Mouse (Mus musculus) lung, postnatal 0 days (tissue): ENCODE measurements at regions not wholly inside any gene's neighbourhood (a gene's known extent, or its start where the extent isn't known, plus 50 kb on each side); places are given as distances from the start of the nearest gene placed in this dataset.

Experiments
- ATAC-seq: fragments of 200-750 bp; cut with Nextera tagmentation; 2 replicates; pipeline ENCODE4 v1.8.0; 2017; ENCODE audit warnings: moderate library complexity
- DNase-seq: peaks from one replicate; pipeline ENCODE4 v3.0.0-alpha.2; 2016; ENCODE audit warnings: low spot score
- H3K27ac ChIP-seq: fragments of 300-500 bp; sonication (generic); 2 replicates; pipeline ENCODE4 v1.5.1; 2014; ENCODE audit warnings: antibody characterized with exemption, mild to moderate bottlenecking, low read length, mixed read lengths
- H3K27me3 ChIP-seq: fragments of 300-500 bp; sonication (generic); replicated peaks from 2 replicates; pipeline ENCODE4 v1.6.1; 2014; ENCODE audit warnings: low read length, mixed read lengths; ENCODE audit not compliant: insufficient read depth
- H3K36me3 ChIP-seq: fragments of 300-500 bp; sonication (generic); 2 replicates; pipeline ENCODE4 v1.6.1; 2014; ENCODE audit warnings: low read length, mixed read lengths; ENCODE audit not compliant: insufficient read depth
- H3K4me1 ChIP-seq: fragments of 300-500 bp; sonication (generic); 2 replicates; pipeline ENCODE4 v1.6.1; 2014; ENCODE audit warnings: antibody characterized with exemption, low read depth, low read length, mixed read lengths; ENCODE audit not compliant: insufficient read depth
- H3K4me2 ChIP-seq: fragments of 300-500 bp; sonication (generic); replicated peaks from 2 replicates; pipeline ENCODE4 v1.6.1; 2014; ENCODE audit warnings: low read depth, mild to moderate bottlenecking, low read length, moderate library complexity, mixed read lengths
- H3K4me3 ChIP-seq: fragments of 300-500 bp; sonication (generic); 2 replicates; pipeline ENCODE4 v1.5.1; 2014; ENCODE audit warnings: low read depth, low read length
- H3K9ac ChIP-seq: fragments of 300-500 bp; sonication (generic); replicated peaks from 2 replicates; pipeline ENCODE4 v1.6.1; 2014; ENCODE audit warnings: low read depth, mild to moderate bottlenecking
- H3K9me3 ChIP-seq: fragments of 300-500 bp; sonication (generic); 2 replicates; pipeline ENCODE4 v1.6.1; 2016; ENCODE audit warnings: low read length, mixed read lengths
- CTCF ChIP-seq: IDR thresholded peaks from 2 replicates; pipeline ENCODE4 v1.5.1; 2016; ENCODE audit warnings: antibody characterized with exemption, mild to moderate bottlenecking
- EP300 ChIP-seq: IDR thresholded peaks from 2 replicates; pipeline ENCODE4 v1.6.1; 2016; ENCODE audit warnings: antibody characterized with exemption, mild to moderate bottlenecking, control low read depth
- WGBS: fragments of 180-500 bp; shearing (Covaris S2); extraction: QIAGEN DNeasy Blood & Tissue Kit; methylation state at CpG from one replicate; pipeline ENCODE4 v1.1.7; 2014; 5-methylcytosine and 5-hydroxymethylcytosine counted together

DNA sequence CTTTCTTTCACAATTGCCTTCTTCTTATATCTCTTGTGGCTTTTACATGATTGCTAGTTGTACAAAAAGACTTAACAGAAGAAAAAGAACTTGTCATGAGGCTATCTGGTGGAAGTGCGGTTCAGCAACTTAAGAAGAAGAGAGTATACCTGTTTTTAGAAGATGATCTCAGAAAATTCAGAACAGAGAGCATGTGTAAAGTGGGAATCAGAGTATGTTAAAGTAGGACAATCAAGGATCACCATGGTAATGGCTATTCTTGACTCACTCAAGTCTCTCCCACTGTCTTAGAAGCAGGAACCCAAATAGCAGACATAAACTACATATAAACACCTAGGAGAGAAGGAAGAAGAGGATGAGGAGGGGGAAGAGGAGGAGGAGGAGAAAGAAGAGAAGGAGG is 857.9 kb upstream of the Nr2f1 start:
- Histone ChIP-seq H3K4me1 (no peaks in the 10 kb centered on the region), H3K36me3 (no peaks in the 10 kb centered on the region), H3K27me3 (no peaks in the 10 kb centered on the region), H3K4me2 (no peak overlapping the region), H3K27ac (no peak overlapping the region), H3K4me3 (no peak overlapping the region), H3K9me3 (no peaks in the 10 kb centered on the region), H3K9ac (no peak overlapping the region)
- ATAC-seq (no peak), DNase-seq (no peak)
- TF ChIP-seq EP300: no peak
- no peak for TF ChIP-seq CTCF
- WGBS: 88% methylated on average over 1 of the region's 1 CpGs

DNA sequence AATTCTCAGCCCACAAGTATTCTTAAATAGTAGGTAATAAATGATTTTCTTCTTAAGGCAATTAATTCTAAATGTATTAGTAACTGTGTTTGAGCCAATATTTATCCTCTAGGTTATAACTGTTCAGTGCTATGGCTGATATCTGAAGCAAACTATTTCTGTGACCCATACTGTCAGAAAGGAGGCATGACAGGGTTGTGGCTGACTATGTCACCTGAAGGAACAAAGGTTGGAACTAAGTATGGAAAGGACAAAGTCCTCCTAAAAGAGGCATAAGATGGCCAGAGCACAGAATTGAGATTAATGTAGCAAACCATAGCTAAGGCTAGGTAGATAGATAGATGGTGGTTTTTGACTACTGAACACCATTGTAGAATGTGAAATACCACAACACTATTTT is 854.9 kb upstream of the Nr2f1 start:
- DNase-seq (no peak), ATAC-seq (no peak)
- TF ChIP-seq EP300 (no peak), CTCF (no peak)
- Histone ChIP-seq H3K9me3 (no peaks in the 10 kb centered on the region), H3K27me3 (no peaks in the 10 kb centered on the region), H3K36me3 (no peaks in the 10 kb centered on the region), H3K9ac (no peak overlapping the region), H3K4me1 (no peaks in the 10 kb centered on the region), H3K4me3 (no peak overlapping the region), H3K27ac (no peak overlapping the region), H3K4me2 (no peak overlapping the region)

DNA sequence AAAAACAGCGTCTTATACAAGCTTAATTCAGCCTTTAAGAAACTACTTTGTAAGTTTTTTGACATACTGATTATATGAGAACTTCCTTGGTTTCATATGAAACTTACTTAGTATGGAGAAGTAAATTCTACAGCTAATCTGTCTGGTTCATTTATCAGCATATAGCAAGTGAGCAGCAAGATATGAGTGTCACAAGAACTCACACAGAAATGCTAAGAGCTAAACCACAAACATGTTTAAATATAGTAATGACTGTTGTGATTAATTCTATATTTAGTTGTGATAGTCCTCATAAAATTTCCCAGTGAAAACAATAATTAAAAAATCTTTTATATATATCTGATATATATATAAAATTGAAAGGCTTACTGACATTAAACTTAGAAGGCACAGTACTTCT is 853.9 kb upstream of the Nr2f1 start:
- no peak for TF ChIP-seq EP300
- no peak for TF ChIP-seq CTCF
- Histone ChIP-seq H3K27me3 (no peaks in the 10 kb centered on the region), H3K9ac (no peak overlapping the region), H3K36me3 (no peaks in the 10 kb centered on the region), H3K4me3 (no peak overlapping the region), H3K4me2 (no peak overlapping the region), H3K27ac (no peak overlapping the region), H3K9me3 (no peaks in the 10 kb centered on the region), H3K4me1 (no peaks in the 10 kb centered on the region)
- DNase-seq (no peak), ATAC-seq (no peak)
- 70% methylated on average over 1 of the region's 1 CpGs for WGBS

DNA sequence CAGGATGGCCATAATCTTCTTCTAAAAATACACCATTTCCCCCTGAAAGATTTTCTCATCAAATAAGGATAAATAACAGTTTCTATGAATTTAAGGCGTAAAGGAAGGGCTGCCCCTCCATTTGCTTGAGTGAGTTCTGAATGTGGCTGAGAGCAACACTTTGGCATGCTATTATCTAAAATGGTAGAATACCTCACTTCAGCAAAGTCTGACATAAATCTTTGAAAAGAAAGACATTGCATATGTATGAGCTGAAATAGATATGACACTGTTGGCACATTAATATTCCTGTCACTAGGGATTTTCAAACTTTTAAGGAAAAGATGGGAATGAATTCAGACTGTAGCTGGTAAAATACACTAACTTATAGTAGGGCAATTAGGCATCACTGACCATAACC is 847.7 kb upstream of the Nr2f1 start:
- Histone ChIP-seq H3K9ac (no peak overlapping the region), H3K9me3 (no peaks in the 10 kb centered on the region), H3K4me2 (no peak overlapping the region), H3K27me3 (no peaks in the 10 kb centered on the region), H3K27ac (no peak overlapping the region), H3K36me3 (no peaks in the 10 kb centered on the region), H3K4me3 (no peak overlapping the region), H3K4me1 (no peaks in the 10 kb centered on the region)
- TF ChIP-seq EP300: no peak
- WGBS: 83% methylated on average over 1 of the region's 1 CpGs
- no peak for DNase-seq
- no peak for ATAC-seq

DNA sequence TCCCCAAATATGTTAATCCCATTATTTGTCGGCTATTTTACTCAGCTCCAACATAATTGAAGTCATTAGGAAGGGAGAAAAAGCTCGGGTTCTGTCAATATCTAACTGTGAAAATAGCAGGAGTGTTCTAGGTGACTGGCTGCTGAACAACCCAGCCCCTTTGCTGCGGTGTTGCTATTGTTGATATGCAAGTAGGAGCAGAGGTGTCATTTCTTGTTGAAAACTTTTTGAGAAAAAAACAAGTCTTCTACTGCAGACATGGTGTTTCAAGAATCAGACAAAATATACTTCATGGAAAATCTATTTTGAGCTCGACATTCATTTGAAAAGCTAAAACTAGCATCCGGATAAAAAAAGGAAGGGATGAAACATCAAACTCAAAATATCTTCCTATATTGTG is 845.1 kb upstream of the Nr2f1 start:
- ATAC-seq (no peak), DNase-seq (no peak)
- Histone ChIP-seq H3K4me1 (no peaks in the 10 kb centered on the region), H3K9me3 (no peaks in the 10 kb centered on the region), H3K36me3 (no peaks in the 10 kb centered on the region), H3K9ac (no peak overlapping the region), H3K4me2 (no peak overlapping the region), H3K27ac (no peak overlapping the region), H3K4me3 (no peak overlapping the region), H3K27me3 (no peaks in the 10 kb centered on the region)
- 54% methylated on average over 5 of the region's 5 CpGs for WGBS
- TF ChIP-seq EP300: no peak
- TF ChIP-seq CTCF: no peak

DNA sequence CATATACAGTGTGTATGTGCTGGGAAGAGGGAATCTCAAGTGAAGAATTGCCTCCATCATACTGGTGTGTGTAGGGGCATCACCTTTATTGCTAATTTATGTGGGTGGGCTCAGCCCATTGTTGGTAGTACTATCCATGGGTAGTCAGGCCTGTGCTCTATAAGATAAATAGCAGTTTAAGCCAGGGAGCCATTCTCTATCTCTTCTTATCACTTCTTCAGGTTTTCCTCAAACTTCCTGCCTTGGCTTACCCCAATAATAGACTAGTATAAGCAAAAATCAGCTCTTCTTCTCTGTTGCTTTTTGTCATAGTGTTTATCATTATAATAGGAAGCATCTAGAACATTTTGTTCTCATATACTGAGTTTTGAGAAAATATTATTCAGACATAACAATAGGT is 838.3 kb upstream of the Nr2f1 start:
- Histone ChIP-seq H3K4me3 (no peak overlapping the region), H3K27me3 (no peaks in the 10 kb centered on the region), H3K27ac (no peak overlapping the region), H3K36me3 (no peaks in the 10 kb centered on the region), H3K4me2 (no peak overlapping the region), H3K9ac (no peak overlapping the region), H3K4me1 (no peaks in the 10 kb centered on the region), H3K9me3 (no peaks in the 10 kb centered on the region)
- ATAC-seq (no peak), DNase-seq (no peak)
- TF ChIP-seq EP300: no peak

DNA sequence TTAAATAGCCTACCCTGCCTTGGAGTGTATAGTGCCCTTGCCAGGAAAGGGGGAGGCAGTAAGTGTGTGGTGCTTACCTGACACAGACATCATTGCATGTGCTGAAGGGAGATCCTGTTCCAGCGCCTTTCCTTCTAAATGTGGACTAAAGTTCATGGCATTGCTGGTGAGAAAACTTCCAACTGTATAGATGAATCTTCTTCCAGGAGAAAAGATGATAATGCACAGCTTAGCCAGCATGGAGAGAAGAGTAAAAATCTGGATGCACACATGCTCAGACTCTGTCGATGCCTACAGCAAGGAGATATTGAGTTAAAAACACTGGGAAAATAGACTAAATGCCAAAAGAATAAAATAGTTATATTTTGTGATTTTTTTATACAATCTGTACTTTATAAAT is 835.7 kb upstream of the Nr2f1 start:
- Histone ChIP-seq H3K4me1 (no peaks in the 10 kb centered on the region), H3K36me3 (no peaks in the 10 kb centered on the region), H3K4me3 (no peak overlapping the region), H3K4me2 (no peak overlapping the region), H3K9ac (no peak overlapping the region), H3K27me3 (no peaks in the 10 kb centered on the region), H3K9me3 (no peaks in the 10 kb centered on the region), H3K27ac (no peak overlapping the region)
- DNase-seq (no peak), ATAC-seq (no peak)
- TF ChIP-seq EP300 (no peak), CTCF (no peak)
- 53% methylated on average over 2 of the region's 2 CpGs for WGBS
